Mouse (Mus musculus) midbrain, embryonic 15.5 days (tissue): ENCODE results near the gene Cnga4. TPM values are rescaled to one million over a fixed set of nuclear protein-coding genes. Genes with fewer than 3 reads are reported as not detected.
A peak's percentile ranks its signal among the peaks of the same experiment; 100 is the strongest.
"Not testable (repeated sequence)": the region's sequence is repeated elsewhere in the genome, so short reads cannot be mapped to it uniquely, and the experiment has no call there.

Experiments
- ATAC-seq: fragments of 200-750 bp; cut with Nextera tagmentation; replicated peaks from 2 replicates; pipeline ENCODE4 v1.8.0; 2017; ENCODE audit warnings: moderate TSS enrichment
- H3K27ac ChIP-seq: fragments of 300-500 bp; sonication (generic); 2 replicates; pipeline ENCODE4 v1.5.1; 2015; ENCODE audit warnings: mild to moderate bottlenecking, inconsistent platforms
- H3K27me3 ChIP-seq: fragments of 300-500 bp; sonication (generic); replicated peaks from 2 replicates; pipeline ENCODE4 v1.6.1; 2015; ENCODE audit warnings: inconsistent platforms
- H3K36me3 ChIP-seq: fragments of 300-500 bp; sonication (generic); replicated peaks from 2 replicates; pipeline ENCODE4 v1.6.1; 2015; ENCODE audit warnings: inconsistent platforms
- H3K4me1 ChIP-seq: fragments of 300-500 bp; sonication (generic); 2 replicates; pipeline ENCODE4 v1.6.1; 2015; ENCODE audit warnings: inconsistent platforms
- H3K4me2 ChIP-seq: fragments of 300-500 bp; sonication (generic); 2 replicates; pipeline ENCODE4 v1.6.1; 2015; ENCODE audit warnings: inconsistent platforms, mild to moderate bottlenecking, moderate library complexity
- H3K4me3 ChIP-seq: fragments of 300-500 bp; sonication (generic); 2 replicates; pipeline ENCODE4 v1.5.1; 2015; ENCODE audit warnings: mild to moderate bottlenecking, inconsistent platforms
- H3K9ac ChIP-seq: fragments of 300-500 bp; sonication (generic); 2 replicates; pipeline ENCODE4 v1.6.1; 2015; ENCODE audit warnings: mild to moderate bottlenecking, inconsistent platforms
- H3K9me3 ChIP-seq: fragments of 300-500 bp; sonication (generic); 2 replicates; pipeline ENCODE4 v1.6.1; 2016; ENCODE audit warnings: inconsistent platforms
- WGBS: fragments of 180-500 bp; shearing (Covaris S2); methylation state at CpG from one replicate; pipeline ENCODE4 v1.1.7; 2015; ENCODE audit warnings: mixed read lengths; 5-methylcytosine and 5-hydroxymethylcytosine counted together
- polyA plus RNA-seq: library from polyadenylated mRNA; unstranded; fragments of >200 nt; fragmentation: Nextera tagmentation; extraction: Ambion mirVana; gene quantifications from 2 replicates; pipeline ENCODE4 v1.2.1, GENCODE M21; 2015

Cnga4 gene
- polyA plus RNA-seq: 0.09 and 0.10 TPM in 2 replicates

- no peaks in the 10 kb centered on the region for H3K27me3 ChIP-seq
These were observed at the start of gene Cnga4 for GRCm38 (mm10) chr7:105404268-105404667. Gene Cnga4, plus strand, starts transcription at chr7:105404568.

GRCm38 (mm10) chr7:105356064-105356463, 48.3 kb upstream of the Cnga4 start:
- H3K27ac ChIP-seq, H3K27me3 ChIP-seq, H3K9me3 ChIP-seq, H3K9ac ChIP-seq, ATAC-seq, H3K4me2 ChIP-seq, H3K4me1 ChIP-seq, H3K4me3 ChIP-seq, H3K36me3 ChIP-seq: not testable (repeated sequence)
- no CpG with 5 or more reads among the region's 5 CpGs for WGBS

More at GRCm38 (mm10) chr7:105404268-105404667, at the start of gene Cnga4:
- 83% methylated on average over 5 of the region's 5 CpGs for WGBS
- no peak within 1 kb of the TSS for H3K27ac ChIP-seq
- H3K36me3 ChIP-seq: no peaks in the 10 kb centered on the region
- H3K9ac ChIP-seq: no peak within 1 kb of the TSS
- peaks cover 10% of the 10 kb centered on the region for H3K4me1 ChIP-seq
- H3K4me2 ChIP-seq: no peak within 1 kb of the TSS
- no peaks in the 10 kb centered on the region for H3K9me3 ChIP-seq
- no peak for ATAC-seq
- no peak within 1 kb of the TSS for H3K4me3 ChIP-seq

GRCm38 (mm10) chr7:105356487-105356886, 47.9 kb upstream of the Cnga4 start:
- peak; percentile 80; the same call in 1 of the 2 replicates for ATAC-seq
- WGBS: 96% methylated on average over 1 of the region's 2 CpGs

GRCm38 (mm10) chr7:105361713-105362112, 42.7 kb upstream of the Cnga4 start:
- ATAC-seq: no peak
- no peaks in the 10 kb centered on the region for H3K27me3 ChIP-seq
- no peak overlapping the region for H3K4me3 ChIP-seq
- no peak overlapping the region for H3K9ac ChIP-seq
- no peaks in the 10 kb centered on the region for H3K9me3 ChIP-seq
- no peak overlapping the region for H3K4me2 ChIP-seq
- no peaks in the 10 kb centered on the region for H3K36me3 ChIP-seq
- no peak overlapping the region for H3K27ac ChIP-seq
- H3K4me1 ChIP-seq: no peaks in the 10 kb centered on the region
- WGBS: 86% methylated on average over 2 of the region's 2 CpGs

More at GRCm38 (mm10) chr7:105356487-105356886, 47.9 kb upstream of the Cnga4 start:
- H3K4me2 ChIP-seq, H3K9ac ChIP-seq, H3K36me3 ChIP-seq, H3K9me3 ChIP-seq, H3K27me3 ChIP-seq, H3K27ac ChIP-seq, H3K4me3 ChIP-seq, H3K4me1 ChIP-seq: not testable (repeated sequence)

GRCm38 (mm10) chr7:105367268-105367667, 37.1 kb upstream of the Cnga4 start:
- WGBS: 88% methylated on average over 5 of the region's 5 CpGs
- H3K4me2 ChIP-seq: no peak overlapping the region
- ATAC-seq: no peak

GRCm38 (mm10) chr7:105367930-105368329, 36.4 kb upstream of the Cnga4 start, which contains the start of gene Olfr692:
Gene Olfr692, plus strand, starts transcription at chr7:105368230.
- Histone ChIP-seq H3K27me3 (no peaks in the 10 kb centered on the region), H3K27ac (no peak within 1 kb of the TSS), H3K4me1 (no peaks in the 10 kb centered on the region), H3K9ac (no peak within 1 kb of the TSS), H3K4me2 (no peak within 1 kb of the TSS), H3K4me3 (no peak within 1 kb of the TSS), H3K36me3 (no peaks in the 10 kb centered on the region; the same call in none of the 2 replicates), H3K9me3 (no peaks in the 10 kb centered on the region)
- ATAC-seq: no peak
- WGBS: 95% methylated on average over 1 of the region's 1 CpGs

More at GRCm38 (mm10) chr7:105367268-105367667, 37.1 kb upstream of the Cnga4 start:
- Histone ChIP-seq H3K36me3 (no peaks in the 10 kb centered on the region; the same call in 1 of the 2 replicates), H3K27ac (no peak overlapping the region), H3K9ac (no peak overlapping the region), H3K4me1 (no peaks in the 10 kb centered on the region), H3K9me3 (no peaks in the 10 kb centered on the region), H3K4me3 (no peak overlapping the region), H3K27me3 (no peaks in the 10 kb centered on the region)

GRCm38 (mm10) chr7:105368521-105368920, 35.8 kb upstream of the Cnga4 start:
- no peak for ATAC-seq
- no peak overlapping the region for H3K9ac ChIP-seq
- no peaks in the 10 kb centered on the region for H3K9me3 ChIP-seq
- 95% methylated on average over 4 of the region's 4 CpGs for WGBS
- H3K36me3 ChIP-seq: peaks cover 3% of the 10 kb centered on the region
- H3K4me1 ChIP-seq: no peaks in the 10 kb centered on the region
- no peaks in the 10 kb centered on the region for H3K27me3 ChIP-seq
- H3K27ac ChIP-seq: no peak overlapping the region
- no peak overlapping the region for H3K4me3 ChIP-seq
- H3K4me2 ChIP-seq: no peak overlapping the region

- ATAC-seq: no peak
- Histone ChIP-seq H3K27me3 (no peaks in the 10 kb centered on the region), H3K4me2 (no peak overlapping the region), H3K4me1 (no peaks in the 10 kb centered on the region), H3K36me3 (peaks cover 18% of the 10 kb centered on the region), H3K9ac (no peak overlapping the region), H3K4me3 (no peak overlapping the region), H3K9me3 (no peaks in the 10 kb centered on the region), H3K27ac (no peak overlapping the region)
- WGBS: 91% methylated on average over 1 of the region's 1 CpGs
These were observed 31.5 kb upstream of the Cnga4 start for GRCm38 (mm10) chr7:105372912-105373311.

GRCm38 (mm10) chr7:105373509-105373908, 30.9 kb upstream of the Cnga4 start:
- no peaks in the 10 kb centered on the region for H3K27me3 ChIP-seq
- ATAC-seq: no peak
- no peak overlapping the region for H3K9ac ChIP-seq
- no peak overlapping the region for H3K4me2 ChIP-seq
- H3K4me1 ChIP-seq: no peaks in the 10 kb centered on the region
- H3K27ac ChIP-seq: no peak overlapping the region
- peaks cover 23% of the 10 kb centered on the region for H3K36me3 ChIP-seq
- WGBS: 93% methylated on average over 4 of the region's 4 CpGs
- no peaks in the 10 kb centered on the region for H3K9me3 ChIP-seq
- H3K4me3 ChIP-seq: no peak overlapping the region

GRCm38 (mm10) chr7:105373976-105374375, 30.4 kb upstream of the Cnga4 start:
- H3K9ac ChIP-seq: no peak overlapping the region
- no peaks in the 10 kb centered on the region for H3K27me3 ChIP-seq
- 97% methylated on average over 3 of the region's 3 CpGs for WGBS

GRCm38 (mm10) chr7:105374866-105375265, 29.5 kb upstream of the Cnga4 start, which contains the start of gene Gm5901:
Gene Gm5901, plus strand, starts transcription at chr7:105375038.
- Histone ChIP-seq H3K4me2 (no peak within 1 kb of the TSS), H3K4me1 (no peaks in the 10 kb centered on the region), H3K36me3 (peaks cover 36% of the 10 kb centered on the region), H3K4me3 (no peak within 1 kb of the TSS), H3K27me3 (no peaks in the 10 kb centered on the region), H3K27ac (no peak within 1 kb of the TSS), H3K9ac (no peak within 1 kb of the TSS), H3K9me3 (no peaks in the 10 kb centered on the region)
- no peak for ATAC-seq
- WGBS: 81% methylated on average over 1 of the region's 1 CpGs

More at GRCm38 (mm10) chr7:105373976-105374375, 30.4 kb upstream of the Cnga4 start:
- no peak overlapping the region for H3K27ac ChIP-seq
- no peaks in the 10 kb centered on the region for H3K9me3 ChIP-seq
- ATAC-seq: no peak
- H3K4me1 ChIP-seq: no peaks in the 10 kb centered on the region
- peaks cover 28% of the 10 kb centered on the region for H3K36me3 ChIP-seq
- no peak overlapping the region for H3K4me2 ChIP-seq
- no peak overlapping the region for H3K4me3 ChIP-seq

- Histone ChIP-seq H3K27me3 (no peaks in the 10 kb centered on the region), H3K4me1 (no peaks in the 10 kb centered on the region), H3K9ac (no peak overlapping the region), H3K9me3 (no peaks in the 10 kb centered on the region), H3K4me2 (no peak overlapping the region), H3K4me3 (no peak overlapping the region), H3K36me3 (peaks cover 64% of the 10 kb centered on the region), H3K27ac (no peak overlapping the region)
- no peak for ATAC-seq
- WGBS: 93% methylated on average over 3 of the region's 3 CpGs
These were observed 24.0 kb upstream of the Cnga4 start for GRCm38 (mm10) chr7:105380329-105380728.

GRCm38 (mm10) chr7:105387696-105388095, 16.7 kb upstream of the Cnga4 start:
- no peaks in the 10 kb centered on the region for H3K27me3 ChIP-seq
- no peak for ATAC-seq
- H3K4me3 ChIP-seq: no peak overlapping the region
- H3K9ac ChIP-seq: no peak overlapping the region
- 99% methylated on average over 2 of the region's 2 CpGs for WGBS
- H3K27ac ChIP-seq: no peak overlapping the region
- no peak overlapping the region for H3K4me2 ChIP-seq
- H3K9me3 ChIP-seq: no peaks in the 10 kb centered on the region
- H3K4me1 ChIP-seq: no peaks in the 10 kb centered on the region
- H3K36me3 ChIP-seq: peaks cover 51% of the 10 kb centered on the region
